Comparison of ENCODE assay signal across 15 mouse cellular contexts in the genomic region with DNA sequence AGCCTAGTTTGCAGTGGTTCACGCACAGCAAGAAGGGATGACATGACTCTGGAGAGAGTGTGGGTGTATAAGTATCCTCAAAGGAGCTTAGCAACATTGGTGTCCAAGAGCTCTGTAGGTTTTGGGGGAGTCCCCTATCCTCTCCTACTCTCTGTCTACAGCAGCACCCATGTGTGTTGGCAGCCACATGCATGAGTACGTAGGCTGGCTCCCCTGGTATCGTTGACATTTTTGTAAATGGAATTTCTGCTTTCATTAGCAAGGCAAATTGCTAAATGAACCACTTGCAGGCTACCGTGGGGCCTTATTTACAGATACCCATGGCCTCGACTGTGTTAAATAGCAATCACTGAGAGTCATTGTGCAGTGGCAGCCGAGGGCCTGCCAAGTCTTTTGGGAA.
"Had no signal": no experiment of that assay in that cellular context is flagged by ENCODE, and none has a peak within 500 bp of the region (broad histone marks: within the 10 kb centered on the region; RNA-seq: fewer than 3 reads in every experiment).

No protein-coding gene starts in this region.

- H3K36me3 ChIP-seq: midbrain, embryonic 13.5 days; midbrain, embryonic 15.5 days; neural tube, embryonic 12.5 days; stomach, embryonic 15.5 days had no signal

- H3K4me1 ChIP-seq: megakaryocyte, embryonic 14.5 days; midbrain, embryonic 13.5 days; midbrain, embryonic 15.5 days; neural tube, embryonic 12.5 days; stomach, embryonic 15.5 days had no signal

- H3K4me3 ChIP-seq: megakaryocyte, embryonic 14.5 days; midbrain, embryonic 13.5 days; midbrain, embryonic 15.5 days; neural tube, embryonic 12.5 days; stomach, embryonic 15.5 days had no signal

- H3K9me3 ChIP-seq: midbrain, embryonic 13.5 days; midbrain, embryonic 15.5 days; stomach, embryonic 15.5 days had no signal

- H3K27ac ChIP-seq: macrophage; midbrain, embryonic 13.5 days; midbrain, embryonic 15.5 days; neural tube, embryonic 12.5 days; stomach, embryonic 15.5 days; stomach, postnatal 0 days had no signal

- H3K9ac ChIP-seq: lung, embryonic 14.5 days; midbrain, embryonic 13.5 days; midbrain, embryonic 15.5 days; neural tube, embryonic 12.5 days; stomach, embryonic 15.5 days had no signal

- ATAC-seq: midbrain, embryonic 13.5 days; midbrain, embryonic 15.5 days had no signal

- H3K27me3 ChIP-seq: midbrain, embryonic 13.5 days; midbrain, embryonic 15.5 days; neural tube, embryonic 12.5 days; stomach, embryonic 15.5 days had no signal

- H3K4me2 ChIP-seq: lung, embryonic 14.5 days; midbrain, embryonic 11.5 days; midbrain, embryonic 13.5 days; midbrain, embryonic 15.5 days; neural tube, embryonic 12.5 days; stomach, embryonic 15.5 days had no signal

- DNase-seq: lung, adult 18-20 months; lung, embryonic 14.5 days; lung, postnatal 10 days; right cerebral cortex, postnatal 14 days; thymus, adult 2 months; thymus, postnatal 25 days; thymus, postnatal 4 days had no signal
